Mouse (Mus musculus) lung, adult 18-20 months (tissue): ENCODE data around the gene Klf12.
"Not testable (repeated sequence)": the region's sequence is repeated elsewhere in the genome, so short reads cannot be mapped to it uniquely, and the experiment has no call there.

Experiments
- DNase-seq, 2 experiments: peaks; one replicate each; pipeline ENCODE4 v3.0.0; 2022; ENCODE audit warnings: mixed read lengths in 2 of 2

Klf12 gene

GRCm38 (mm10) chr14:99876791-99877578, 407.5 kb downstream of the Klf12 start:
- DNase-seq: no peak

DNA sequence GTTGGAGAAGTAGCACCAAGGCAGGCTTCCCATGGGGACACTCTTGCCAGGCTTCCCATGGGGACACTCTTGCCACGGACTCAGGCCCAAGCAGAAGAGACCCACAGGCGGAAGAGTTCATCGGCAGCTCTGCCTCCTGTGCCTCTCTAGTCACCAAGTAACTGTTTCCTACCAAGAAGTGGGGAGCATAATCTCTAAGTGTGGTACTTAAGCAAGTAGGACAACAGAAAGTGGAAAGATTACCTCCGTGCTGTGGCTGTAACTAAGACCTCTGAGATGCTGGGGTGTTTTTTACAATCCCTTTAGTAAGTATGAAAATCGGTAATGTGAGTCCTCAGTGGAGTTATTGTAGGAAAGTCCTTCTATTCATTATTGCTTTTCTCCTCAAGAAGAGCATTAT, 410.8 kb downstream of the Klf12 start:
- no peak for DNase-seq

GRCm38 (mm10) chr14:99856158-99857011, 428.1 kb downstream of the Klf12 start:
- DNase-seq: no peak

DNA sequence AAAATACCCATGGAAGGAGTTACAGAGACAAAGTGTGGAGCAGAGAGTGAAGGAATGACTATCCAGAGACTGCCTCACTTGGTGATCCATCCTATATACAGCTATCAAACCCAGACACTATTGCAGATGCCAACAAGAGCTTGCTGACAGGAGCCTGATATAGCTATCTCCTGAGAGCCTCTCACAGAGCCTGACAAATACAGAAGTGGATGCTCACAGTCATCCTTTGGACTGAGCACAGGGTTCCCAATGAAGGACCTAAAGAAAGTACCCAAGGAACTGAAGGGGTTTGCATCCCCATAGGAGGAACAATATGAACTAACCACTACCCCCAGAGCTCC, 430.0 kb downstream of the Klf12 start:
- not testable (repeated sequence) for DNase-seq

DNA sequence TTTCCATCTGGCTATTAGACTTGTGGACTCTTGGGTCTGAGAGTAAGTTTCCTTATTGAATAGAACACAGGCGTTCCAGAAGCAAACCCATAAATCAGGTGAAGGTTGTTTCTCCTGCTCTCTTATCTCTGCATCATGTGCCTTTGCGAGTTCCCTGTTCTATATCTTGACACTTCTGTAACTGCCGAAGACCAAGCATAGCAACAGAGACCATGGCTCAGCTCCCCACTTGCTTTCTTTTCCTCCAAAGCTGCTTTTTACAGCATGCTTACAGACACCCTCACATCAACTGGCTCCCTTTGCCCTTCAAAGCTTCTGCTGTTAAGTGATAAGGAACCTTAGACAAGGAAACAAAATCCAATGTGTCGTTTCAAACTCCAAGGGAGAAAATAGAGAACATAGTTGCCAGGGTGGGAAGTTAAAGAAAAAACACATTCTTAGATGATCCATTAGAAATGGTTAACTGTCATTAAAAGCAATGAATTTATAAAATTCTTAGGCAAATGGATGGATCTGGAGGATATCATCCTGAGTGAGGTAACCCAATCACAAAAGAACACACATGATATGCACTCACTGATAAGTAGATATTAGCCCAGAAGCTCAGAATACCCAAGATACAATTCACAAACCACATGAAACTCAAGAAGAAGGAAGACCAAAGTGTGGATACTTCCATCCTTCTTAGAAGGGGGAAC, 430.6 kb downstream of the Klf12 start:
- DNase-seq: not testable (repeated sequence)

- DNase-seq: no peak
Observed at GRCm38 (mm10) chr14:99850350-99850749, 434.1 kb downstream of the Klf12 start.

DNA sequence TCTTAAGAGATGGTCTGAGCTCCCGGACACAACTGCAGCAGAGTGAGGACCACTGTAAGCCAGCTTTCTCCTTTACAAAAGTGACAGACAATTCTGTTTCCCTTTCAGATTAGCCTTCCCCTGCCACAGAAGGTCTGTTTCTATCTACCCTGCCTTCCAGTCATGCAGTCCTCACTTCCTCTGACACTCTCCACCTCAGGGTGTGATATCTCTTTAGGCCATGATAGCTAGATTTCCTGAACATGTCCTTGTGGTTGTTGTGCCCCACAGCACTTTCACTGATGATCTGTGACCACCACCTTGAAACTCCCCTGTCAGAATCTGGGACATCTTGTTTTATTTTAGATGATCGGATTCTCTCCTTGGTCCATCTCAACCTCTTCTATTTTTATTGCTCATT, 437.0 kb downstream of the Klf12 start:
- no peak for DNase-seq

- DNase-seq: peak in 1 of 2 experiments; percentile 5
Observed at GRCm38 (mm10) chr14:99826713-99827112, 457.8 kb downstream of the Klf12 start.
